Mouse (Mus musculus): ENCODE results near the gene Scube3. TPM values are rescaled to one million over a fixed set of nuclear protein-coding genes. Genes with fewer than 3 reads are reported as not detected.

Scube3 gene
- polyA plus RNA-seq, 1 experiment, result 4.7 TPM

- H3K4me3 ChIP-seq (ENCODE audit: insufficient read depth, low read length), result peak overlapping the region; percentile 3; the same call in 1 of the 2 replicates
- H3K4me1 ChIP-seq (ENCODE audit: control insufficient read depth, insufficient read depth, low read length), result peaks cover 2% of the 10 kb centered on the region; the same call in 1 of the 2 replicates
- no peak overlapping the region for H3K27ac ChIP-seq (ENCODE audit: insufficient read depth, low read length)
- TF ChIP-seq POLR2A (IDR thresholded peaks at IDR 0.05; ENCODE audit: low read depth, low read length) (no peak), CTCF (IDR thresholded peaks at IDR 0.05; ENCODE audit: borderline replicate concordance, insufficient read depth, low read length) (no peak)
Observed at GRCm38 (mm10) chr17:28142700-28143610, 1.0 kb downstream of the Scube3 start.

DNA sequence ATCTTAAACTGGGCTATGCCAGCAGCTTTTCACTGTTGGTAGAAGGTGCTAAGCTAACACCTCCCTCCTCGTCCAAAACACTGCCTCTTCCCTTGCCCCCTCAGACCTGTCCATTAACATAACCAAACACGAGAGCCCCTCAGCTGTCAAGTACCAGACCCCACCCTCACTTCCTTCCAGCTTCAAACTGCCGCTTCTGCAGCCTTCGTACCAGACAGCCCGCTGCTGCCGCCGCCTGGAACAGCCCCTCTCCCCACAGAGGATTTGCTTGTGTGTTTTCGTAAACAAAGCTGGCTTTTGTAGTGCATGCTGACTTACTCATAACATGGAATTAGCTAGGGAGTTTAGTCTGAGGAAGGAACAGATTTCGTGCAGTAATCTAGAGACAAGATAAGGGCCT, 1.8 kb downstream of the Scube3 start:
- H3K4me3 ChIP-seq (ENCODE audit: insufficient read depth, low read length), result no peak overlapping the region

DNA sequence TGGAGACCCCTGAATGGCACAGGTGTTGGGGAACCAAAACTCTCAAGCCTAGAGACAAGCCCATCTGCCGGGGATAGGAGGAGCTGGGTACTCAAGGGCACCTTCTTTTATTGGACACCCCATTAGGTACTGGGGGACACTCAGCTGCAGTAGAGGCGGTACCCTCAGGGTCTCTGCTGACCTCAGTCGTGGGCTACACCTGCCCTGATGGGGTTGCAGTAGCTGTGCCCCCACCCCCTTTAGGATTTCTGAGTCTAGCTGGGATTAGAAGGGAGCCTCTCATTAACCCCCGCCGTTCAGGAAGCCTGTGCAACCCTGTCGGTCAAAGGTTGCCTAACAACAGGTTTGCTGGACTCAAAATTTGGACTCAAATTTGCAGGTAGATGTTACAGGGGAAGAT, 2.3 kb downstream of the Scube3 start:
- Histone ChIP-seq H3K4me1 (ENCODE audit: control insufficient read depth, insufficient read depth, low read length) (peaks cover 2% of the 10 kb centered on the region; the same call in 1 of the 2 replicates), H3K4me3 (ENCODE audit: insufficient read depth, low read length) (no peak overlapping the region), H3K27ac (ENCODE audit: insufficient read depth, low read length) (no peak overlapping the region)
- no peak for TF ChIP-seq POLR2A (IDR thresholded peaks at IDR 0.05; ENCODE audit: low read depth, low read length)
- no peak for TF ChIP-seq CTCF (IDR thresholded peaks at IDR 0.05; ENCODE audit: borderline replicate concordance, insufficient read depth, low read length)

More for the DNA sequence above, 1.8 kb downstream of the Scube3 start:
- TF ChIP-seq POLR2A (IDR thresholded peaks at IDR 0.05; ENCODE audit: low read depth, low read length), result no peak
- no peak for TF ChIP-seq CTCF (IDR thresholded peaks at IDR 0.05; ENCODE audit: borderline replicate concordance, insufficient read depth, low read length)
- Histone ChIP-seq H3K27ac (ENCODE audit: insufficient read depth, low read length) (no peak overlapping the region), H3K4me1 (ENCODE audit: control insufficient read depth, insufficient read depth, low read length) (peaks cover 2% of the 10 kb centered on the region; the same call in 1 of the 2 replicates)

DNA sequence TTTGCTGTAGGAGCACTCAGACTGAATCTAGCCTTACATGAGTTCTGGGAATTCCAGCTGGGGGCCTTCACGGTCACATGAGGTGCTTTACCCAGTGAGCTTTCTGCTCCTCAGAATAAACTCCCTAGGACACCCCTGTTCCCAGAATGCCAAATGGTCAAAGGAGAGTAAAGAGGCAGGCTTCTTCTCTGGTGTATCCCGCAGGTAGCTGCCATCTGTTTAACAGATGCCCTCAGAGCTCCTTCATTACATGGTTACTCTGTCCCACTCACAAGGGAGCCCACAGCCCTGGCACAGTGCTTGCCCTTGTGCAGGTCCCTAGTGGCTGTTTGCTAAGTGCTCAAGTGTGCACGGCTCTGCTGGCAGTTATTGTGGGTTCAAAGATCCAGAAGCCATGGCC, 6.3 kb downstream of the Scube3 start:
- Histone ChIP-seq H3K27ac (ENCODE audit: insufficient read depth, low read length) (no peak overlapping the region), H3K4me3 (ENCODE audit: insufficient read depth, low read length) (no peak overlapping the region), H3K4me1 (ENCODE audit: control insufficient read depth, insufficient read depth, low read length) (no peaks in the 10 kb centered on the region)
- TF ChIP-seq CTCF (IDR thresholded peaks at IDR 0.05; ENCODE audit: borderline replicate concordance, insufficient read depth, low read length), result no peak
- no peak for TF ChIP-seq POLR2A (IDR thresholded peaks at IDR 0.05; ENCODE audit: low read depth, low read length)

DNA sequence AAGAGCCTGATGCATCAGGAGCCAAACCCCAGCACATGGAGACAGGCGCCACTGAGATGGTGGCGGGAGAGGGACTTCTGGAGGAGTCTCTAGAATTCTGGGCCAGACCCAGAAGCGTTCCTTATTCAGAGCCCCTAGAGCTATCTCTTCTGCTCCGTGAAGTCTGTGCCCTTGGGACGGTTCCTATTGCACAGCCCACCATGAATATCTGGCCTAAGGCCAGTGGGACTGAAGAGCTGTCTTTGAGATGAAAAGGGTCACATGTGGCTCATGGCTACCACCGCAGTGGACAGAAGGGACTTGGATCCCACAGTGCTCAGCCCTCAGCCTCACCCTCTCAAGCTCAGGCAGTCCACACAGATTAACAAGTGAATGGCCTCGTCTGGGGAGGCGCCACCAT, 7.8 kb downstream of the Scube3 start:
- H3K4me3 ChIP-seq (ENCODE audit: insufficient read depth, low read length), result no peak overlapping the region
- no peak overlapping the region for H3K27ac ChIP-seq (ENCODE audit: insufficient read depth, low read length)
- no peaks in the 10 kb centered on the region for H3K4me1 ChIP-seq (ENCODE audit: control insufficient read depth, insufficient read depth, low read length)
- no peak for TF ChIP-seq CTCF (IDR thresholded peaks at IDR 0.05; ENCODE audit: borderline replicate concordance, insufficient read depth, low read length)
- no peak for TF ChIP-seq POLR2A (IDR thresholded peaks at IDR 0.05; ENCODE audit: low read depth, low read length)

GRCm38 (mm10) chr17:28150456-28150855, 8.5 kb downstream of the Scube3 start:
- TF ChIP-seq POLR2A (IDR thresholded peaks at IDR 0.05; ENCODE audit: low read depth, low read length), result no peak
- no peak for TF ChIP-seq CTCF (IDR thresholded peaks at IDR 0.05; ENCODE audit: borderline replicate concordance, insufficient read depth, low read length)
- Histone ChIP-seq H3K4me1 (ENCODE audit: control insufficient read depth, insufficient read depth, low read length) (no peaks in the 10 kb centered on the region), H3K27ac (ENCODE audit: insufficient read depth, low read length) (no peak overlapping the region), H3K4me3 (ENCODE audit: insufficient read depth, low read length) (no peak overlapping the region)

GRCm38 (mm10) chr17:28153095-28153494, 11.2 kb downstream of the Scube3 start:
- TF ChIP-seq CTCF (IDR thresholded peaks at IDR 0.05; ENCODE audit: borderline replicate concordance, insufficient read depth, low read length) (no peak), POLR2A (IDR thresholded peaks at IDR 0.05; ENCODE audit: low read depth, low read length) (no peak)
- Histone ChIP-seq H3K4me1 (ENCODE audit: control insufficient read depth, insufficient read depth, low read length) (no peaks in the 10 kb centered on the region), H3K4me3 (ENCODE audit: insufficient read depth, low read length) (no peak overlapping the region)

GRCm38 (mm10) chr17:28154970-28155369, 13.0 kb downstream of the Scube3 start:
- H3K4me1 ChIP-seq (ENCODE audit: control insufficient read depth, insufficient read depth, low read length), result no peaks in the 10 kb centered on the region
- no peak overlapping the region for H3K27ac ChIP-seq (ENCODE audit: insufficient read depth, low read length)
- H3K4me3 ChIP-seq (ENCODE audit: insufficient read depth, low read length), result no peak overlapping the region
- no peak for TF ChIP-seq CTCF (IDR thresholded peaks at IDR 0.05; ENCODE audit: borderline replicate concordance, insufficient read depth, low read length)
- no peak for TF ChIP-seq POLR2A (IDR thresholded peaks at IDR 0.05; ENCODE audit: low read depth, low read length)

More at GRCm38 (mm10) chr17:28153095-28153494, 11.2 kb downstream of the Scube3 start:
- no peak overlapping the region for H3K27ac ChIP-seq (ENCODE audit: insufficient read depth, low read length)

GRCm38 (mm10) chr17:28160361-28160760, 18.4 kb downstream of the Scube3 start:
- TF ChIP-seq POLR2A (IDR thresholded peaks at IDR 0.05; ENCODE audit: low read depth, low read length), result no peak
- no peak for TF ChIP-seq CTCF (IDR thresholded peaks at IDR 0.05; ENCODE audit: borderline replicate concordance, insufficient read depth, low read length)
- H3K4me1 ChIP-seq (ENCODE audit: control insufficient read depth, insufficient read depth, low read length), result no peaks in the 10 kb centered on the region
- no peak overlapping the region for H3K27ac ChIP-seq (ENCODE audit: insufficient read depth, low read length)
- H3K4me3 ChIP-seq (ENCODE audit: insufficient read depth, low read length), result no peak overlapping the region

DNA sequence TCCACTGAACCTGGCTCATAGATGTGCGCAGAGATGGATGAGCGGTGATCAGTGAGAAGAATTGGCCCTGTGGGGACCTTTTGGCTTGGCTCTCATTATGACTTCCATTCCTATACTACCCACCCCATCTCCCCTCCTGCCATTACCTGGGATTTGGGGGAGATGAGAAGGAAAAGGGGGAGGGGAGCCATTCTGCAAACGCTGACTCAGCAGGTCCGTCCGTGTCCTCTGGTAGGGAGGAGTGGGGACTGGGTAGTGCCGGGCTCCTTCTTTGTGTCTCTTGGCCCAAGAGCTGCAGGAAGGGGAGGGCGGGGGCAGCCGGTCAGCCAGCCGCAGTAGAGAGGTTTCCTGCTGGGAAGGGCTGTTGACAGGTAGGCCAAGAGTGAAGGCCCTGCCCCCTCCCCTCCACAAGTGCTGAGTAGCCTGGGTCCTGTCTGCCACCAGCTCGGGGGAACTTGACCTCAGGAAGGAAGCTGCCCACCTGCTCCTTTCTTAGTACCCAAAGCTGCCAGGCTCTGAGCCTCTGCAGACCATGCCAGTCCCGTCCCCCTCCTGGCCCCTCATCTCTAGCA, 19.5 kb downstream of the Scube3 start:
- no peak overlapping the region for H3K27ac ChIP-seq (ENCODE audit: insufficient read depth, low read length)

More for the DNA sequence above, 19.5 kb downstream of the Scube3 start:
- no peaks in the 10 kb centered on the region for H3K4me1 ChIP-seq (ENCODE audit: control insufficient read depth, insufficient read depth, low read length)
- TF ChIP-seq POLR2A (IDR thresholded peaks at IDR 0.05; ENCODE audit: low read depth, low read length) (no peak), CTCF (IDR thresholded peaks at IDR 0.05; ENCODE audit: borderline replicate concordance, insufficient read depth, low read length) (no peak)
- no peak overlapping the region for H3K4me3 ChIP-seq (ENCODE audit: insufficient read depth, low read length)
